Mouse (Mus musculus) liver, adult 2 months (tissue): ENCODE results near the gene Ptgdr2.

Experiments used
- CTCF ChIP-seq: fragments of 200-500 bp; IDR thresholded peaks from 2 replicates; pipeline ENCODE4 v1.5.1; 2011; ENCODE audit warnings: low read depth, low read length, control low read depth
- POLR2A ChIP-seq: fragments of 200-500 bp; IDR thresholded peaks from 2 replicates; pipeline ENCODE4 v1.6.1; 2011; ENCODE audit warnings: low read length, control low read depth; ENCODE audit not compliant: insufficient read depth; ENCODE audit errors: extremely low read depth

DNA sequence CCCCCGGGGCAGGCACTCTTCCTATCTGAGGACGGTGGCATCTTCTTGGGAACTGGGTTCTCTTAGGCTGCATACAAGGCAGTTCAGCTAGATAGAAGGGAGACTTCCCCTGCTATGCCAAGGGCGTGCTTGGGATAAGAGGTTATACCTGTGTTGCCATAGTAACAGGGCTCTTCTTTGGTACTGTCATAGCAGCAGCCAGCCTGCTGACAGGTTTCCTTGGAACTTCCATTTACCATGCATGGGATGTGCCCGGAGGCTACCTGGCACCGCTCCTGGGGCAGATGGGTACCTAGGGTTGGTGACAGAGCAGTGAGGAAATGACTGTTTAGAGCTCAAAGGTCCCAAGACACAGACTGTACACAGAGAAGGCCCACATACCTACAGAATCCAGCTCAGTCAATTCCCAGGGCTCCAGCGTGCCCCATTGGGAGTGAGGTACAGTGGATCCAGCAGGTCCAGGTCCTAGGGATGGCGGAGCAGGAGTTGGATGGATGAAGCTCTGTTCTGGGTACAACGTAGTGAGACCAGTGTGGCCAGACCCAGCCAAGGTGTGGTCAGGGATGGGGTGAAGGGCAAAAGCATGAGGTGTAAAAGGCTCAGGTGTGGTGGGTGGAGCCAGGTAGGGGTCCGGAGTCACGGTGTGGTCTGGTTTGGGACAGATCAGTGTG, 18.5 kb upstream of the Ptgdr2 start:
- TF ChIP-seq CTCF, result no peak
- TF ChIP-seq POLR2A, result no peak
